Mouse (Mus musculus) CD4-positive, CD25-positive, alpha-beta regulatory T cell, adult 2 months (primary cell): ENCODE measurements at regions not wholly inside any gene's neighbourhood (a gene's known extent, or its start where the extent isn't known, plus 50 kb on each side); places are given as distances from the start of the nearest gene placed in this dataset.
A peak's percentile ranks its signal among the peaks of the same experiment; 100 is the strongest.
"Not testable (repeated sequence)": the region's sequence is repeated elsewhere in the genome, so short reads cannot be mapped to it uniquely, and the experiment has no call there.

Experiments used
- DNase-seq: peaks from one replicate; pipeline ENCODE4 v3.0.0-alpha.2; 2012; ENCODE audit warnings: low read depth, low spot score

- no peak for DNase-seq
Observed at GRCm38 (mm10) chr14:73453164-73453563, 56.7 kb upstream of the Med4 start.

- no peak for DNase-seq
Observed at GRCm38 (mm10) chr14:73452321-73453082, 57.3 kb upstream of the Med4 start.

- DNase-seq, result no peak
Observed at GRCm38 (mm10) chr14:73451291-73452045, 58.4 kb upstream of the Med4 start.

GRCm38 (mm10) chr14:73449901-73450495, 59.8 kb upstream of the Med4 start:
- DNase-seq, result no peak

GRCm38 (mm10) chr14:73449111-73449510, 60.7 kb upstream of the Med4 start:
- peak; percentile 60 for DNase-seq

GRCm38 (mm10) chr14:73445508-73446256, 60.6 kb upstream of the Itm2b start:
- DNase-seq, result no peak

GRCm38 (mm10) chr14:73444733-73445132, 59.6 kb upstream of the Itm2b start:
- no peak for DNase-seq

- peak; percentile 21 for DNase-seq
Observed at GRCm38 (mm10) chr14:73441951-73442716, 57.0 kb upstream of the Itm2b start.

- not testable (repeated sequence) for DNase-seq
Observed at GRCm38 (mm10) chr14:73441206-73441950, 56.3 kb upstream of the Itm2b start.

GRCm38 (mm10) chr14:73439802-73440309, 54.8 kb upstream of the Itm2b start:
- DNase-seq, result no peak

- no peak for DNase-seq
Observed at GRCm38 (mm10) chr14:73435839-73436238, 50.8 kb upstream of the Itm2b start.
